Mouse (Mus musculus): ENCODE measurements around the gene Lrrc55.

DNA sequence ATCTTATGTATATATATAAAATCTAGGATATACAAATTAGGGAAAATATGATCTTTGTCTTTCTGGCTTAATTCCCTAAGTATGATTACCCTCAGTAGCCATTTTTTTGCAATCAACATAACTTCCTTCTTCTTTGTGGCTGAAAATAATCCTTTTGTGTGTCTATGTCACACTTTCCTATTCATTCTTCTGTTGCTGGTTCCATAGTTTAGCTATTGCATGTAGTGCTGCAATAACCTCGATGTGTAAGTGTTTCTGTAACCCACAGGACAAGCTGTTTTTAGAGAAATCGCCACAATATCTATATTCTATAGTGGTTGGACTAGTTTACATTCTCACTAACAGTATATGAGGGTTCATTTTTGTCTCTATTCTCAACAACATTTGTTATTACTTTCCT is 52.1 kb downstream of the Lrrc55 start:
- no peak for TF ChIP-seq CTCF (IDR thresholded peaks at IDR 0.05; ENCODE audit: extremely low read depth, insufficient read depth, low read length)
- no peak for TF ChIP-seq POLR2A (IDR thresholded peaks at IDR 0.05; ENCODE audit: extremely low read depth, insufficient read depth, low read length)
